Mouse (Mus musculus): Measurements from ENCODE around the gene Ap1b1.
A peak's percentile ranks its signal among the peaks of the same experiment; 100 is the strongest.

The Ap1b1 gene

GRCm38 (mm10) chr11:4987487-4987852, 846 bp downstream of the Ap1b1 start:
- DNase-seq: no peak

- DNase-seq: peak; percentile 60 to 63
These were observed 2.6 kb downstream of the Ap1b1 start for GRCm38 (mm10) chr11:4989187-4989586.

GRCm38 (mm10) chr11:4992471-4992870, 5.8 kb downstream of the Ap1b1 start:
- DNase-seq: no peak

GRCm38 (mm10) chr11:4995676-4996075, 9.1 kb downstream of the Ap1b1 start:
- no peak for DNase-seq

GRCm38 (mm10) chr11:4996621-4997199, 10.1 kb downstream of the Ap1b1 start:
- DNase-seq: no peak

GRCm38 (mm10) chr11:4998352-4998751, 11.7 kb downstream of the Ap1b1 start:
- DNase-seq: peak; percentile 84 to 89

GRCm38 (mm10) chr11:4998762-4999161, 12.1 kb downstream of the Ap1b1 start:
- DNase-seq: no peak

GRCm38 (mm10) chr11:5000241-5000640, 13.6 kb downstream of the Ap1b1 start:
- DNase-seq: peak; percentile 28 to 42

- no peak for DNase-seq
These were observed 16.2 kb downstream of the Ap1b1 start for GRCm38 (mm10) chr11:5002826-5003225.

GRCm38 (mm10) chr11:5005528-5005927, 18.9 kb downstream of the Ap1b1 start:
- no peak for DNase-seq

GRCm38 (mm10) chr11:5007186-5007585, 20.6 kb downstream of the Ap1b1 start:
- no peak for DNase-seq

GRCm38 (mm10) chr11:5008867-5009266, 22.2 kb downstream of the Ap1b1 start:
- DNase-seq: no peak

- no peak for DNase-seq
These were observed 22.9 kb downstream of the Ap1b1 start for GRCm38 (mm10) chr11:5009354-5010074.

- DNase-seq: no peak
These were observed 23.6 kb downstream of the Ap1b1 start for GRCm38 (mm10) chr11:5010205-5010604.

GRCm38 (mm10) chr11:5011480-5011879, 24.9 kb downstream of the Ap1b1 start:
- DNase-seq: no peak

- no peak for DNase-seq
These were observed 25.6 kb downstream of the Ap1b1 start for GRCm38 (mm10) chr11:5012213-5012715.

- peak; percentile 63 to 80 for DNase-seq
These were observed 29.1 kb downstream of the Ap1b1 start for GRCm38 (mm10) chr11:5015720-5016119.

- no peak for DNase-seq
These were observed 29.7 kb downstream of the Ap1b1 start for GRCm38 (mm10) chr11:5016286-5016685.

GRCm38 (mm10) chr11:5017506-5017905, 30.9 kb downstream of the Ap1b1 start:
- peak in 1 of 2 experiments; percentile 57 for DNase-seq

GRCm38 (mm10) chr11:5025108-5025507, 38.5 kb downstream of the Ap1b1 start:
- no peak for DNase-seq

GRCm38 (mm10) chr11:5028228-5028627, 41.6 kb downstream of the Ap1b1 start:
- DNase-seq: no peak

- DNase-seq: no peak
These were observed 46.1 kb downstream of the Ap1b1 start for GRCm38 (mm10) chr11:5032706-5033105.

- peak; percentile 58 to 79 for DNase-seq
These were observed 46.5 kb downstream of the Ap1b1 start for GRCm38 (mm10) chr11:5033136-5033535.

GRCm38 (mm10) chr11:5035421-5035820, 48.8 kb downstream of the Ap1b1 start:
- no peak for DNase-seq

All from kidney, postnatal 36 days (tissue).